Mouse (Mus musculus): Measurements from ENCODE around the gene Grm2. TPM values are rescaled to one million over a fixed set of nuclear protein-coding genes. Genes with fewer than 3 reads are reported as not detected.

Grm2 gene
- not detected in 2 replicates for total RNA-seq (2015)
- not detected in 2 replicates for total RNA-seq (2017)

DNA sequence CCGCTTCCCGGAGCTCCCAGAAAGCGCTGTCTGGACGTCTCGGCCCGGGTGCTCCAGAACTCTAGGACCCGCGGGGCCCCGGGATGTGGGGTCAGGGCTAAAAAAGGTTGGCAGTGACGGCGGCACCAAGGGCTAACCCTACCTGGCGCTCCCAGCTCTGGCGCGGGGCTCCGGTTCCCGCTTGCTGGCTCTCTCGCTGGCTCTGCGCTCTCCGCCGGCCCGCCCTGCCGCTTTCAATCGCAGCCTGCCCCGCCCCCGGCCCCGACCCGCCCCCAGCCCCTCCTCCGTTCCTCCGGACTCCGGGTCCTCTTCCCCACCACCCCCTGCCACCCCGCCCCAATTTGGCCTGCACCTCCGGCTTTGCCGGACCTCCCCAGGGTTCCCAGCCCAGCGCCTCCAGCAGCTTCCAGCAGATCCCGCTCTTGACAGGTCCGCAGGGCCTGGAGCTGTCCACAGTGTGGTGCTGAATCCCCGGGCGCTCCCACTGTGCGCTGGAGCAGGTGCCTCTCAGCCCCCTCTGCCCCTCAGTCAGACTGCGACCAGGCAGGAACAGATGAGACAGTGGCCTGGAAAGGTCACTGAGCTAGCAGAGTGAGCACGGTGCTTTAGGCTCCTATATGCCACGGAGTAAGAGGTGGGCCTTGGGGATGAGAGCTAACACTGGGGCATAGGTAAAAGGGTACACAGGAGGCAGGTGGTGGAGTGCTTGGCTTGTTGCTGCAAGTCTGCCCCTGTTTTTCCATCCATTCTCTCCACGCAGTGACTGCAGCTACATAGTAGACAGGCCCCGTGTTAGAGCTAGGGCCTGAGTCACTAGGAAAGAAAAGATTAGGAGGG is at the start of gene Grm2:
Grm2 (minus strand) TSS at position 199 of the 837 bp plus-strand sequence.
- peak; percentile 88 for ATAC-seq (replicated peaks; ENCODE audit: poor library complexity)

DNA sequence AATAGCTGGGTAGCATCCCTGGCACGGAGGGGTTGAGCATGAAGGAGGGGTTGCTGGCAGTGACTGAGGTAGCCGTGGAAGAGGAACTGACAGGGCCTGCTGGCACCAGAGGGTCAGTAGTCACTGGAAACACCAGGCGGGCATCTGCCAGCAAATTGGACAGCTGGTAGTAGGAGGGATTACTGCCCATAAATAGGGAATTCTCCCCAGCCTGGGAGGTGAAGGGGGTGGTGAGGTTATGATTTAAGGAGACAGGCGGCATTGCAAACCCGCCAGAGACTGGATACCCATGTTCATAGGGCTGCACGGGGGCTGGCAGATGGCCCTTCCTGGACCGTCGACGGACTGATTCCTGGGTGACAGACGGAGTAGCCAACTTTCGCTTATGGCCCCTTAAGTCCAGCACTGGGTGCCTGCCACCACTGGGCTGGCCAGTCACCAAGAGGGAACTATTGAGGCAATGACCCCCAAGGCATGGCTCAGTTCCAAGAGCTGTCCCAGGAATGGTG is 37.1 kb upstream of the Grm2 start:
- no peak for ATAC-seq (replicated peaks; ENCODE audit: poor library complexity)

DNA sequence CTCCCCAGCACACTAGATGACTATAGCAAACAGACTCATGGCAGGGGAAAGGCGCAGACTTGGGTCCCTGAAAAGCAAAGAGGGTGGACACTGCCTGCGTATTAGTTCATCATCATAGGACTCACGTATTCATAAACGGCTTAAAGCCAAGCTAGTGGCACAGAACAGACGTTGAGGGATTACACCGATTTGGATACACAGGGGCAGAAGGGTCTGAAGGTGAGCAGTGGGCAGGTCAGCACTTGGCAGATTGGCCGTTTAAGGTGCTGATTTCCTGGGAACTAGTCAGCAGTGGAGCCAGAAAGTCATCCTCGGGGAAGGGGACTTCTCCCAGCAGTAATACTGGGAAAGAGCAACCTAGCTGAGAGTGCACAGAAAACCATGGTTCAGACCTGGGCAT is 33.0 kb upstream of the Grm2 start:
- ATAC-seq (replicated peaks; ENCODE audit: poor library complexity): no peak

DNA sequence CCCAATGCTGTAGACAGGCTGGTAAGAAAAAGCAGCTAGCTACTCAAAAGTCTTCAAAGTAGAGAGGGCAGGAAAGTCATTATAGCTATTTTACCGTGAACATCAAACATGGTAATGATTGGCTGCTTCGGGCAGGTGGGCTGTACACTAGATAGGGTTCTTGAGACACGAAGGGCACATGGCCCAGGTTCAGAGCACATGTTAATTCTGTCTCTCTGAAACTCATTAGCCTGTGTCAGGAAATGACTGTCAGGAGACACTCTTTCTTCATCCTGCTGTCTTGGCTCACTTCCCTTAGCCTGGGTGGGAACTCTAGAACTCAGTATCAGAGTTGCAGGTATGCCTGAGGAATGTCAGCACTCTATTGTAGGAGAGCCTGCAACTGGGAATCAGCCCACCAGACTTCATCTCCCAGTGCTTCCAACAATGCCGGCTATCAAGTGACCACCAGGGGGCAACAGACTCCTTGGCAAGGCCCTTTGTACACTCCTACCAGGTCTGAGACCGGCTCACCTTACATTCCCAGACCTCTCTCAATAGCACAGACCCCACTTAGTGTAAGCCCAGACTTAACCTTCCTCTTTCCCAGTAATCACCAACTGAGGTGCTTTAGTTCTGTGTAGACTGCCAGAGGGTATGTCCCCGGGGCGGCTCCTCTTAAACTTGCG is 31.2 kb upstream of the Grm2 start:
- ATAC-seq (replicated peaks; ENCODE audit: poor library complexity): peak; percentile 59

DNA sequence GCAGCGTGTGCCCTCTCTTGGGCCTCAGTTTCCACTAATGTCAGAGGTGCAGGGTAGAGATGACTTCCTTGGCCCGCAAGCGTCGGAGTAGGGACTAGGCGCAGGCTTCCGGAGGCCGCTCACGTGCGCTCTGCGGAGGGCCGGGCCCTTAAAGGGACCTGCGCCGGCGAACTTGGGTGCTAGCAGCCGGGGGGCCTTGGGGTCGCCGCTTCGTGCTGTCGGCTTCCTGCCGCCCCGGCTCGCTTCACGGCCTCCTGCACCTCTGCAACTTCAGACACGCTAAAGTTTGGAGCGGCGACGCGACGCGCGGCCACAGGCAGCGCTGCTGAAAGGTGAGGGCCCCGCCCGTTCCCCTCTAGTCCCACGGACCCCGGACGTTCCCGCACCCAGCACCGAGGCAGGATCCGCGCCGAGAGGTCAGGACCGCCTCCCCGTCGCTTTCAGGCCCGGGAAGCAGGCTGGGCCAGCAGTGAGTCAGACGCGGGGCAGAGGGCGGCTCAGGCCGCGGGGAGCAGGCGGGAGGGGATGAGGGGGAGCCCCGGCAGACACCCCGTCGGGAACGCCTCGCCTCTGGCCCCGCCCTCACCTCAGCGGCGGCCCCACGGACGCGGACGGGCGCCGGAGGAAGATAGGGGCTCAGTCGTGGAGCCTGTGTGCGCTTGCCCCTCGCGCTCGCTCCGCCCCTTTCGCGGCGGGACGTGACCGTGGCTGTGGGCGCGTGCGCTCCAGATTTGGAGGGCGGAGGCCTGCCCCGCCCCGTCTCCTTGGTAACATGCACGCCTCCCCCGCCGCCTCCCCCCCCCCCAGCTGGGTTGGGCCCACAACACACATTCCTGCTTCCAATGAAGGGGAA is 29.6 kb upstream of the Grm2 start, which contains the start of gene Tex264:
Tex264 (minus strand) TSS at position 679 of the 853 bp plus-strand sequence.
- ATAC-seq (replicated peaks; ENCODE audit: poor library complexity): peak; percentile 65

DNA sequence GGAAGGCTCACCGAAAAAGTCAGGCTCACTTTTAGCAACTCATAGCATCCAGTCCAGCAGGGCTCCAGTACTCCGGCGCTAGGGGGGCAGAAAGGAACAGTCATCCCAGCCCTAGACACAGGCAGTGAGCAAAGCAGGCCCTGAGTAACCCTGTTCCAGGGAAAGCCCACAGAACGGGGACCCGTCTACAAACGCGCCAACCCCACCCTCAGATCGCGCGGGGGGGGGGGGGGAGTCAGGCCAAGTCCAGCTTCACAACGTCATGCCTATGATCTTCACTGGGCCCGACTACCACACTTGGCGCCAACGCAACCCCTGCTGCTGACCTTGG is 29.0 kb upstream of the Grm2 start:
- ATAC-seq (replicated peaks; ENCODE audit: poor library complexity): peak; percentile 10

DNA sequence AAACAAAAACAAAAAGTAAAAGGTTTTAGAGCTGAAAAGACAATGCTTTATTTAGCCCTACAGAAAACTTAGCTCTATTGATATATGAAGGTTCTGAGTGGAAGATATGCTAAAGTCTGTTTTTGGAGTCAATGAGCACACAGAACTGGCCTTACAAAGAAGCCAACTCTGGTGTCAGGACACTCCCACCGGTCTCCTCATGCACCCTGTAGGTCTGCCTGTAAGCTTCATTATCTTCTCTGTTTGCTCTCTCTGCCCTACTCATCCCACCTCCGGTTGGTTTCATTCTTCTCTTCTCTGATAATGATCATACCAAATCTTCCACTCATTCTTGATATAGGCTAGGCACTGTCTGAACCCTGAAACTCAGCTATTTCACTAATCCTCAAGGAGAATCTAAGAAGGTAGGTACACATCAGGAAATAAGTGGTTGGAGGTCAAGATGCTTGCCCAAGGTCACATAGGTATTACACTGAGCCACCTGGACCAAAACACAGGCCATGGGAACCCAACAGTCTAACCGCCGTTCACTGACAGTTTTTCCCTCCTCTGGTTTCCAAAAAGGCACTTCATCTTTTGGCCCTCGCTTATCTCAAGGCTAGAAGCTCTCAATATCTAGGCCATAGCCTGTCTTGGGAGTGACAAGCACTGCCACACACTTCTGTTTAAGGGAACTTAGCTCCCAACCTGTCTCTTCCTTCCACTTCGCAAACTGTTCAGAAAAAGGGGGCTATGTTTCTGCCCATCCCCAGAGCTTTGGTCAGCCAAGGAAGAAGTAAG is 28.4 kb upstream of the Grm2 start:
- ATAC-seq (replicated peaks; ENCODE audit: poor library complexity): no peak

DNA sequence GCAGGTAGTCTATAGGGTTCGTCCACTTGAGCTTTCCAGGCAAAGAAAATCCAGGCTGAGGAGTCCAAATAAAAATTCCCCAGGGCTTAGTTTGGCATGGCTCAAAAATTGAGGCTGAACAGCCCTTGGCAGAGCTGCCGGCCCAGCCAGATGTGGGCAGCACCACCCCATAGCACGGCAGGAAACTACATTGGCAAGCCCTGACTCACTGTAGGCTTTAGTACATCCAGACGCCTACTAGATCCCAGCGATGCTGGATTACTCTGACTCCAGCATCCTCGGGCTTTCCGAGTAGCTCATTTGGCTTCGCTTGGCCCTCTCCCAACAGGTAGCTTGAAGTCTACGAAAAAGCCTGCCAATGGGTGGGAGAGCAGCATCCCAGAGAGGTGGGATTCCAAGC is 25.1 kb upstream of the Grm2 start:
- no peak for ATAC-seq (replicated peaks; ENCODE audit: poor library complexity)

DNA sequence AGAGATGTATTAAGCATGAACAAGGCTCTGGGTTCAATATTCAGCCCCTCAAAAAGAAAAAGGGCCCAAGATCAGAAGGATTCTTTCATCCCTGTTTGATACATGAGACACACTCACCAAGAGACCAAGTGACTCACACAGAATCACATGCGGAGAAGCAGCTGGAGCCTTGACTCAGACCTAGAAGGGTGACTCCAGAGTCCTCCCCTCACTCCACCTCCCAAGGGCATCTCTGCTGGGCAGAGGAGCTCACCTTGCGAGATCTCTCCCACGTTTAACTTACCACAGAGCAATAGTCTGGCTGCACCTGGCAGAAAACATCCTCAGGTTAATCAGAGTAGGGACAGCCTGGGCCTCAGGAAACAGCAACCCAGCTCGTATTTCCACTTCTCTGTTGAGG is 22.4 kb upstream of the Grm2 start:
- ATAC-seq (replicated peaks; ENCODE audit: poor library complexity): no peak

DNA sequence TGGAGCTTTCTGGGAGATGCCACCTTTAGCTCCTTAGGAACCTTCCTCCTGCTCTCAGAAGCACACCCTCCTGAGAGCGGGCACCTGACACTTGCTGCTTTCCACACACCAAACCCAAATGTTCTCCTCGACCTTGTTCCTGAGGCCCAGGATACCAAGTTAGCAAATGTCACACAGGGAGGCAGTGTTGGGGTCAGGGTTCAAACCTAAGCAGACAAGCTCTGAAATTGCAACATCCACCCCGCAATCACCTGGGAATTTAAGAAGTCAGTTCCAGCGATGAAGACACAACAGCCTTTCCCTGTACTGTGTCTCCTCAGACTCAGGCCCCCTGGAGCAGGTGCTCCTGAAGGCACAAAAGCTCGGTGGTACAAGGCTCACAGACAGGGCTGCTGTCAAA is 21.8 kb upstream of the Grm2 start:
- ATAC-seq (replicated peaks; ENCODE audit: poor library complexity): no peak

DNA sequence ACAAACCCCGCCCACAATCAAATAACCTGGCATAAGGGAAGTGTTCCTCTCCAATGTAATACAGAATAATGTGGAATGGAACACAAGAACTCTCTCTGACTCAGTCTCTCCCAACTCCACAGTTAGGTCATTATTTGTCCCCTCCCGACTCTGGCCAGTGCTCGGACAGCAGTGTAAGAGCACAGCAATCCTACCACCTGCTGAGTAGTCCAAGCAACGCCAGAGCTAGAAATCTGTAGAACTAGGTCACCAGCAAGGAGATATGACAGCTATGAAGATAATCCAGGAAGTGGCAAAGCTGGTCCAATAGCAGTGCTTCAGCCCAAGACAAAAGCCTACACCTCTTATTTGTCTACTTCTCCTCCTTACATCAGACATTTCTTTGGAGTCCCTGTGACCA is 20.7 kb upstream of the Grm2 start:
- ATAC-seq (replicated peaks; ENCODE audit: poor library complexity): no peak

DNA sequence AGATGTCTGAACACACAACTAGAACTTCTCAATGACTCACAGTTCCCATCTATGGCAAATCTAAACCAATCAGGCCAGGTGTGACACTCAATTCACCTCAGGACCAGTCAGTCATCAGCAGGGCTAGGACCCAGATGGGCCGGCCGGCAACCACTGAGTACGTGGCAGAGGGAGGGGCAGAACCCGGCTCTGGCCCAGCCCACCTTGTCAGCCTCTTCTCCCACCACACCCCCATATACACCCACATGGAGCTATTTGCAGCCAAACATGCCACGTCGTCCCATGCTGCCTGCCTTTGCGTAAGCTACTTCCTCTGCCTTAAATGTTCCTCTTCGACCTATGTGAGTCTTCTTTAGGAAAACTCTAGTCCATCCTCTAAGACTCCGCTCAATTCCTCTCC is 20.1 kb upstream of the Grm2 start:
- ATAC-seq (replicated peaks; ENCODE audit: poor library complexity): no peak

DNA sequence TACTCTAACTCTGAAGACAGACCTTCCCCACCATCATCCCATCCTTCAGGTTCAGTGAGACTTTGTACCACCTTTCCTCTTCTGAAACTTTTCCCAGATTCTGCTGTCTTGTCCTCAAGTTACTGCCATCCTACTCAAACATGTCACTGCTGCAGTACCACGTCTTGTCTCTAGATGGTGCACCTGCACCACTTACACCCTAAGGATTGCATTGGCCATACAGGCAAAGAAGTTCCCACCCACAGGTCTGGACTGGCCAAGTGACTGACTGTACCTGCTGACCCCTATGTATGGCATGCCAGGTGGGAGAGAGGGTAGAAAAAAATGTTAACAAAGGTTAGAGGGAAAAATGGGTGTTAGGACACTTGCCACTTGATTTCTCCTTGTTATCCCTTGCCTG is 19.6 kb upstream of the Grm2 start:
- peak; percentile 95 for ATAC-seq (replicated peaks; ENCODE audit: poor library complexity)

DNA sequence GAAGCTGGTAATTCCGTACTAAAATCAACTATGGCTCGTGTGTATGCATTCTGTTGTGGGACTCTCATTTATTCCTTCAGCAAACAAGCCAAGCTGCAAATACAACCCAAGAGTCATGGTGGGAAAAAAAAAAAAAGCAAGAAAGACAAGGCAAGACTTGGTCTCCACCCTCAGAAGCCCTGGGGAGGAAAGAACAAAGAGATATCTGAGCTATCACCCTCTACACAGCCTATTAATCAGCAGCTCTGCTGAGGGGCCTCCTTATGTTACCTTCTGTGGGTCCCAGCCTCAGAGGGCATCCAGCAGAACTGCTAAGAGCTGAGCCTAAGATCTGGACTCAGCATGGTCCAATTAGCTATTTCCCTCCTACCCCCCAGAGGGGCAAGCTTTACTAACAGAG is 18.0 kb upstream of the Grm2 start:
- ATAC-seq (replicated peaks; ENCODE audit: poor library complexity): no peak

DNA sequence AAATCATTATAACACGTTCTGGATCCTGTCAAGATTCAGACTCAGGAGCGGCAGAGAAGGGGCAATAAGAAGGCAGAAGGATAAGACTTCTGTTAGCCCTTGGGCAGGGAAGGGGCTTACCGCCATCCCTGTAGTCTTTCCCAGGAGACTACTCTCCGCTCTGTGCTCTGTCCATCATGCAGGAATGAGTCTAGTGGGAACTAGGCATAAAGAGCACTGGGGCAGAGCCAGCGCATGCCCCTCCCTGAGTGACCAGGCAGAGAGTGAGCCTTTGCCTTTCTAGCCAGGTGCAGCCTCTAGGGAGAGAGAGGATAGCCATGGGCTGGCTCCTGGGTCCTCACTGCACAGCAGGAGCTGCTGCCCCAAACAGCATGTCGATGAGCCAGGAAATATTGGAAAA is 9.0 kb upstream of the Grm2 start:
- no peak for ATAC-seq (replicated peaks; ENCODE audit: poor library complexity)

DNA sequence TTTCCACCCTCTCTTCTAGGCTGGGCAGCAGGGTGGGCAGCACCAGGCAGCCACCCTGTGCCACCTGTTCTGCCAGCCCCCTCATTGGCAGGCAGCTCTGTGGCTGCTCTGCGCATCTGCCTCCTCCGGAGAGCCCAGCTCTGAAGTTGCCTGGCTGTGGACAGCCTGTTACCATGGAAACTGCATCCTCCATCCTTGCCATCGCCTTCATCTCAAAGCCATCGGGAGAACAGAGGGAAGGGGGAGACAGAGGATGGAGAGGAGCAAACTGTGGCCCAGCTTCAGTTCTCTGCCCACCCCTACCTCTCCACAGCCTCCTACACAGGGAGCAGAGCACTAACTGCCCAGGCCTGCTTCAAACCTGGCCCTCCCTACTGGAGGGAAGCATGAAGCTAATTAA is 8.6 kb upstream of the Grm2 start:
- no peak for ATAC-seq (replicated peaks; ENCODE audit: poor library complexity)

DNA sequence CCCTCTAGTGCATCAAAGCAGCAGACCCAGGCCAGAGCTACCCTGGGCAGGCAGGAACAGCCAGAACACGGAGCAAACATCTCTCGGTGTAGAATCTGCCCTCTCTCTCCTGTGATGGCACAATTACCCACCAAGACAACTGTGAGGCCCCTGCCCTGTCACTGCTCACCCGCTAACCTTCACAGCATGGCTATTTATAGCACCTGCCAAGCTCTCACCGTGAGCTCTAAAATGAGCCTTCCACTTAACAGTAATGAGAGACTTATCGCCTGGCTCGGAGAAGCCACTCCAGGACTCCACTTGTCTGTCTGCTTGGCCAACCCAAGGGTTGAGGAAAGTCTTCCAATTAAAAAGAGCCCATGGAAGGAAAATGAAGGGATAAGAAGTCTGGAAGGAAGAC is 7.3 kb upstream of the Grm2 start:
- no peak for ATAC-seq (replicated peaks; ENCODE audit: poor library complexity)

DNA sequence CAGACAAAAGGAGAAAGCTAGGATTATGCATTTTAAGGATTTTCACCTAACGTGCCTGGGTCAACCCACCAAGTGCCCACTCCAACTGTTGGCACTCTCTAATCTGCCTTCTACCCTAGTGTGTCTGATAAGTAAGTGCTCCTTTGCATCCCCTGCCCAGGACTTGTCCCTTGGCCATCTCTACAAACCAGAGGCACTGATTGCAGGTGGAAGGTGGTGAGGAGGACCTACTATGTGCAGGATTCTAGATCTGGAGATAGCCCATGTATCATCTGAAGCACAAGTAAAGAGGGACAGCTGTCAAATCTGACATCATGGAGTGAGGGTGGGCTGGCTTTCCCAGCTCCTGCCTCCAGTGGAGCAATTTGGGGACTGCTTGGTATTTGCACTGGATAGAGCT is 4.1 kb upstream of the Grm2 start:
- ATAC-seq (replicated peaks; ENCODE audit: poor library complexity): no peak

DNA sequence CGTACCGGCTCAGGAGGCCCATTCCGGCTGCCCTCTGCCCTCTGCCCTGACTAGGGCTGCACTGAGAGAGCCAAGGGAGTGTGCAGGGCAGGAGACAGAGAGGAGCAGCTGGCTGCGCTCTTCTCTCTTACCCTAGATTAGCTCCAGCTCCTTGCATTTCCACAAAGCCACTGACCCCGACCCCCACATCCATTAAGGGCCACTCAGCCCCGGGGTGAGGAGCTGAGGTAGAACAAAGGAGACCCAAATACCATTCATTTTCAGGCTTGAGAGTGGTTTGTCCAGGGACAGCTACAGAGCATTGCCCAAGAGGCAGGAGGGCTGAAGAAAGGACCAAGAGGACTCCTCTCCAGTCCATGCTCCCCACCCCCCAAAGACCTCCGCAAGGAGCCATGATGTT is 3.6 kb upstream of the Grm2 start:
- ATAC-seq (replicated peaks; ENCODE audit: poor library complexity): no peak

DNA sequence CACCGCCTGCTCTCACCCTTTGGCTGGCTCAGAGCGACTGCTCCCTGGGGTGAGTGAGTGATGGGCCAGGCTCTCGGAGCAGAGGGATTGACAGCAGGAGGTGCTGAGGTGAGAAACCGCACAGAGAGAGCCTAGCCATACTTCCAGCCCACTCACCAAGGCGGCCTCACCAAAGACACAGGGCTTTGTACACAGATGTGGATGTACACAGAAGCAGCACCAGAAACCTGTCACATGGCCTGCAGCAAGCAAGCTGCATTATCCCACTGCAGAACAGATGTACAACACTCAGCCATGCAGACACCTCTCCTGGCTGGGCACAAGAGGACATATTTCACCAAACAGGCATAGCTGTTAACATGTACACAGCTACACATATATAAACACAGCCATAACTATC is 1.7 kb upstream of the Grm2 start:
- no peak for ATAC-seq (replicated peaks; ENCODE audit: poor library complexity)

DNA sequence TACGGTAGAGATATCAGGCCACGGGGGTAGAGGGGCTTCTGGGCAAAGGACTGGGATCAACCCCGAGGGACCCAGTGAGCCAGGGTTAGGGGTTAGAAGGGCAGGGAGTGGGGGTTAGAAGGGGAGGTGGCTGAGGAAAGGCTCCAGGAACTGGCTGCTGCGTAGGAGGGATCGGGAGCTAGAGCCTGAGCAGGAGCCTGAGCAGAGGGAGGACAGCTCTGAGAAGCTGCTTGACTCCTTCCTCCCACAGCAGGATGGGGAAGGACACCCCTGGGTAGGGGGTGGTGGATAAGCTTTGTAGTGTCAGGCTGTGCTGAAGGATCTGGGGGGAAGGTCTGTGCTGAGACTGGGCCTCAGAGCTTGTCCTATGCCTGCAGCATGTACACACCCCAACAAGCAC is 938 bp upstream of the Grm2 start:
- ATAC-seq (replicated peaks; ENCODE audit: poor library complexity): no peak

Measured in megakaryocyte progenitor cell, adult 5-6 weeks (primary cell).